Mouse (Mus musculus): ENCODE results near the gene Nfe2.

DNA sequence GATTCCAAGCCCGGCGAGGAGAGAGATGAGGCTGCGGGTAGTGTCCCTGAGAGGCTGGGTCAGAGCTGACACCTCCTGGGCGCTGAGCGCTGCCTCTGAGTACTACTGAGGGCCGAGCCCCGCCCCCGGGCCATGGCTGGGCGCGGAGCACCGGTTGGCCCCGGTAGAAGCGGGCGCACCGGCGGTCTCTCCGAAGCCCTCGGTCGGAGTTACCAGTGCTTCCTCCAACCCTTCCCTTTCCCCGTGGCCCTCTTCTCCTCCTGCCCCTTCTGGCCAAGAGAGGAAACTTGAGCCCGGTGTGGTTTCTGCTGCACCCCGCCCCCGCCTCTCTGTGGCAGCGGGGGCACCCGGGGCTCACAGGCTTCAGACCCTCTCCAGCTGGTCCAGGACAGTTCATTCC, 3.0 kb downstream of the Nfe2 start:
- TF ChIP-seq POLR2A (IDR thresholded peaks at IDR 0.05; ENCODE audit: control insufficient read depth, low read depth, low read length): no peak
- TF ChIP-seq CTCF (IDR thresholded peaks at IDR 0.05; ENCODE audit: control insufficient read depth, insufficient read depth, insufficient replicate concordance, low read depth, low read length): no peak

Data from testis, adult 2 months (tissue).